Mouse (Mus musculus) cerebellum, postnatal 14 days (tissue): Measurements from ENCODE around the gene Ccr5.

Experiments
- DNase-seq, 2 experiments: peaks; one replicate each; pipeline ENCODE4 v3.0.0; 2021; ENCODE audit warnings: mixed read lengths in 2 of 2

Ccr5 gene

DNA sequence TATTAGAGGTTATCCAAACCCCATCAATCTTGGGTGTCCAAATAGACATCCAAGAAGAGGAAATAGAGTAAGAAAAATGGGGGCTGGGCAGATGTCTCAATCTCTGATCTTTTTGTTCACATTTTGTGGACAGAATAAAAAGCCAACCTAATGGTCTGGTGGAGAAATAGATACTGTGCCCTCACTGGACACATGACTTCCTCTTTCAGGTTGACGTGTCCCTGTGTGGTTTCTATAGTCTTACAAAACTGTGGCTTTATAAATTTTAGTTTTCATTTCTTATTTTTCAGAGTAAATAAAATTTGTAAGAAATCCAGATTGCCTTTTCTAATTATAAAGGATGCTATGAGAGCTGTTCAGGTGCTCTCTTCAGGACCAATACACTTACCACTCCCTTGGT, 22.3 kb downstream of the Ccr5 start:
- DNase-seq, result no peak

DNA sequence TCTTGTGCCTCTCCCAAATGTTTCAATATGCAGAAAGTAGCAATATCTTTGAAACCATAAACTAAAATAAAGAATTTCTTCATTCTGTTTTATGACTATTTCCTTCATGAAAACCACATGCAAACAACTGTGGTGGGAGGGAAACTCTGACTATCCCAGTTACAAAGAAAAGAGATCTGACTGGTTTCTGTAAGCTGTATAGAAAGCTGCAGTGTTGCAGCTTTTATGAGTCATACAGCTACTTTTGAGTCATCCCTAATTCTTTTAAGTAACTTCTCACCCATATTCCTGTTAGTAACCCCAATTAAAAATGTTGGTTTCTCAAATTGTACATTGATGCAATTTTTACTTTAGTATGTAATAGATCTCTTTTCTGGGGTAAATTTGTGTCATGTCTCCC, 25.0 kb downstream of the Ccr5 start:
- no peak for DNase-seq
